Mouse (Mus musculus) gastrocnemius, postnatal 4 days (tissue): Measurements from ENCODE around the gene Zfp512b. TPM values are rescaled to one million over a fixed set of nuclear protein-coding genes. Genes with fewer than 3 reads are reported as not detected.

ENCODE experiments used
- DNase-seq, 2 experiments: peaks; one replicate each; pipeline ENCODE4 v3.0.0; 2021 to 2022; ENCODE audit warnings: low spot score in 2 of 2, mixed read lengths in 2 of 2
- total RNA-seq, 2 experiments: library from RNA; stranded (reverse); gene quantifications; 2 replicates each; pipeline ENCODE4 v1.2.3; 2021

Zfp512b gene
- total RNA-seq, 2 experiments from 2014 or later, result 49.8 to 51.4 TPM

DNA sequence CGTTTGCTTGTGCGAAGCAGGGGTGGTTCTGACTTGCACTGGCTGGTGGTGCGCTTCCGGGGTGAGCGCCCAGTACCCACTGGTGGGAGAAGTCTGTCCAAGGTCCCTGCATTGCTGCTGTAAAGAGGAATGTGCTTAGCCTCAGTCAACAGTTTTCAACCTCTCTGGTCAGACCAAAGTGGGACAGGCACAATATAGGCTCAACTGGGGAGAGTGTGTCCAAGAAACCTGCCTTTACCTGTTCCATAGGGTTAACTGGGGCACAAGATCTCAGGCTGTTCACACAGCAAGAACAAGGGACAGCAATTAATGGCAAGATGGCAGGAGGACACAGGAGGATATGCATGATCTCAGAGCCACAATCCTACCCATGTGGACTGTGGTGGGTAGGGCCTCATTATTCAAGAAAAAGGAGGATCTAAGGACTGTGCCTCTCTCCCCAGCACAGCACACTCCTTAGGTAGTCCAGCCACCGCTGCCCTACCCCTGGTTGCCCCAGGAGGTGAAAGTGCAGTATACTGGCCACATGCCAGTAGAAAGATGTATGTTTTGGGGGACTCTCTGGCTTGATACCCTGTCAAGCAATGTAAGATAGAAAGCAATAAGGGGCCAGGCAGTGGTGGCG lies 17.6 kb downstream of the Zfp512b start:
- DNase-seq, result no peak

DNA sequence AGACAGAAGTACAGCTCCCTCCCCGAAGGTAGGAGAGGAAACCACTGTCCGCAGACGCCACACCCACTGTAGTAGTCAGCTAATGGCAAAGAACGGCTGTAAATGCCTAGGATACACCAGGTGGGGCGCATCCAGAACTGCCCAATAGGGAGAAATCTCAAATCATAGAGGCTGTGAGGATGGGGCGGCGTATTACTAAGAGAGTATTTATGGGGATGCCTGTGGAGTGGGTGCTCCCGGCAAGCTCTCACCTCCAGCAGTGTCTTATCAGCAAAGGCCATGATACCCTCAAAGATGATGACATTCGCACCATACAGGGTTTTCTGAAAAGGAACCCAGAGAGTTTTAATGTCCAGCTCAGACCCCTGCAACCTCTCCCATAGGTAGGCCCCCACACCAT lies 18.6 kb downstream of the Zfp512b start:
- DNase-seq, result no peak

DNA sequence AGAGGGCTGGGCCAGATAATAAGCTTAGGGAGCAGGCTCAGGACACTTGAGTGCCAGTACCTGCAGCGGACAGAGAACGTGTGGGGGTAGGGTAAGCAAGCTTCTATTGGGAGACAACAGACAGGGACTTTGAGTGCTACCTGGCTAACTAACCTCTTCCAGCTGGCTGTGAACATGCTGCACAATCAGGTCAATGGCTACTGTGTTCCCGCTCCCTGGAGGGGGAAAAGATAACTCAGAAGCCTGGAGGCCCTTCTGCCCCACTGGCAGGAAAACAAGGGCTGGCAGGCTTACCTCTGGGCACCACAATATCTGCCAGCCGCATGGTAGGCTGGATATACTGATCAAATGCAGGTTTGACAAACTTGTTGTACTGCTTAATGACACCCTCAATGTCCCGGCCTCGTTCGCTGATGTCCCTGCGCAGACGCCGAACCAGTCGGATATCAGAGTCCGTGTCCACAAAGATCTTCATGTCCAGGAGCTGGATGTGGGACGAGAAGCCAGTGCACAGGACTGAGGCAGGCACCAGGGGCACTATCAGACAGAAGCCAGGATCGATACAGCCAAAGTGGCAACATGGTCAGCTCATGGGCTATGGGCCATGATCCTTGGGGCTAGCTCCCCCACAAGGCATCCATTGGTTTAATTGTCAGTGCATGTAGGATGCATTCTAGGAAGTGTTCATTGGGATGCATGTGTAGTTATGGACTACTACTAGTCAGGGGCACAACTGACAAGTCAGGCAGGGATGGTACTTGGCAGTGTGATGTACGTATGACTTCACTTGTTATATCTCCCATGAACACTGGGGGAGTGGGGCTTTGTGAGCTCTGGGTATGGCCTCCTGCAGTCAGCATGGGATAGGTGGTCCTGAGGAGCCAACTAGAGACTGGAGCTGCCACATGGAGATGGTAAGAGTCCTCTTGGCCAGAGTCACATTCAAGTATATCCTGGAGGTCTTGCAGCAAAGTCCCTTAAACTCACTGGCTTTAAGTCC lies 19.4 kb downstream of the Zfp512b start:
- DNase-seq, result no peak

DNA sequence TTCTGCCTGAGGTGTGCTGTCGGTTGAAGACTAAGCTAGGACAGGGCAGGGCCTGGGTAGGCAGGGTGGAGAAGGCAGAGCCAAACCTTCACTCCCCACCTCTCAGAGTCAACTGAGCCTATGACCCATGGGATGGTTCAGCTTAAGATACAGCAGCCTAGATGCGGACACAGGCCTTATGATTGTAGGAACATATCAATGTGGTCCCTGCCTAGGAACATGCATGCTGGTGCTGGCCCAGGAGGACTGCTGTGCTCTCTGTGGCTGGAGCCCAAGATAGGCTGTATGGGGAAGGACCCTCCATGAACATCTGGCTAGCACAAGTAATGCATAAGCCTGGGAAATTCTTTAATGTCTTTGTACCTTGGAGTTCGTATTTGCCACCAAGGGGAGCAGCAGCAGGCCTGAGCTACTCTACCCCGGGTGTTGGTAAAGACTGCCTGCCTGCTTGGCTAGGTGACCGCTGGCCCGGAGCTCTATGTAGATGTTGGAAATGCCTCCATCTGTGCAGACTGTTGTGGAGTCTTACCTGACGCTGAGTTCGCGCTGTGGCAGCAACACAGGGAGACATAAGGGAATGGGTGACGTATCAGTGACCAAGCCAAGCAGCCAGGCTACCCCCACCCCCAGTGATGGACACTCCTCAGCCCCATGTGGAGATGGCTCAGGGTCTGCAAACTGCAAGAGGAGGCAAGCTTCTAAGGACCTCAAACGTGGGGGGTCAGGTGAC lies 20.5 kb downstream of the Zfp512b start:
- no peak for DNase-seq

DNA sequence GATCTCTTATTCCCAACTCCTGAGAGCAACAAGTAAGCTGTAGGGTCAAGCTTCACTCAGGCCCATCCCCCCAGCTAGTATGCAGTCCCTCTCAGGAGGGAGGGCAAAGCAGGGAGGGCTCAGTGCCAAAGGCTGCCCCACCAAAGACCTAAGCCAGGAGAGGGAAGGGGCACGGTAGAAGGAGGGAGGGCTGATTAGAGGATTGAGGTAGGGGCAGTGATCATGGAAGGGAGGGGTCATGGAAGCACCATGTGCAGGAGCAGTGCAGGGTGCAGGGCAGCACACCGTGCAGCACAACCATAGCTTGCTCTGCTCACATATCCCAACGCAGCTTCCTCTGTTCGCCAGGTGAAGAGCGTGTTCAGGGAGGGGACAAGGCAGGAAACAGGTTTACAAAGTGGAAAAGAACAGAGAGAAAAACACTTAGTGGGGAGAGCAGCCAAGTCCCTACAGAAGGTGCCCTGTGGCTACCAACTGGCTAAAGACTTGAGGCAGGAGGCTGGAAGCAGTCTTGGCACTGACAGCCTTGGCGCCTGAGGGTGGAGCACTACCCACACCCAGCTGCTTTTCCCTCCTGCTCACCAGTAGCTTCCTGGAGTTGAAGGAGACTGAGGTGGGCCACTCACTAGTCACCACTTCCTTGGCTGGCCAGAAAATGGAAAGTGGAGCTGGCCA lies 21.5 kb downstream of the Zfp512b start:
- no peak for DNase-seq

DNA sequence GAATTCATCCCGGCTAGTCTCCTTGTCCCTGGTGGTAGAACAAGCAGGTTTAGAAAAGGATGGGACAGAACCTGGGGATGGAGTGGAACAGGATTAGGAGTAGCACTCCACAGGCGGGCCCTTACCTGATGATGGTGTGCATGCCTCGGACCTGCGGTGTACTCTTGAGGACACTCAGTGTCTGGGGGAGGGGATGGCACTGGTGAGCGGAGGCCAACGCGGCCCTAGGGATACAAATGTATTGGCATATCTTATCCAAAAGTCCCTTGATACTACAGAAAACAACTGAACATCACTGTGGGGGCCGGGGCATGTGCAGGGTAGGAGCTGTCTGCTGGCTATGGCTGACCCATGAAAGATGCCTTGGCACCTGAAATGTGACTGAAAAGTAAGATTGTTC lies 22.2 kb downstream of the Zfp512b start:
- DNase-seq, result no peak

DNA sequence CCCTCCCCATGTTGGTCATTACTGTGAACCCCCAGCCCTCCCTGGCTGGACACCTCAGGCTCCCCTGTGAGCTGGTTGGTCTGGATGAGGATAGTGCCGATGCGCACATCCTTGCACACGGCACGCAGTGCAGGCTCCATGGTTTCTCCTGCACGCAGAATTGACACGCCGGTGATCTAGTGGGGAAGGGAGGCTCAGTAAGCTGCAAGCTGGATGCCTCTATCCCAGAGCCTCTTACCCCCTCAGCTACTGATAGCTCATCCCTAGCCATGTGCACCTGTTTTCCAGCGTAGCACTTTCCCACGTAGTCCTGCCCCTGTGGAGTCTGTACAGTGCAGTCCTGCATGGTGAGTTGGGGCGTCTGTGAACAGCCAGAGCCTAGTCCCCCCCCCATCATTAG lies 22.7 kb downstream of the Zfp512b start:
- no peak for DNase-seq

DNA sequence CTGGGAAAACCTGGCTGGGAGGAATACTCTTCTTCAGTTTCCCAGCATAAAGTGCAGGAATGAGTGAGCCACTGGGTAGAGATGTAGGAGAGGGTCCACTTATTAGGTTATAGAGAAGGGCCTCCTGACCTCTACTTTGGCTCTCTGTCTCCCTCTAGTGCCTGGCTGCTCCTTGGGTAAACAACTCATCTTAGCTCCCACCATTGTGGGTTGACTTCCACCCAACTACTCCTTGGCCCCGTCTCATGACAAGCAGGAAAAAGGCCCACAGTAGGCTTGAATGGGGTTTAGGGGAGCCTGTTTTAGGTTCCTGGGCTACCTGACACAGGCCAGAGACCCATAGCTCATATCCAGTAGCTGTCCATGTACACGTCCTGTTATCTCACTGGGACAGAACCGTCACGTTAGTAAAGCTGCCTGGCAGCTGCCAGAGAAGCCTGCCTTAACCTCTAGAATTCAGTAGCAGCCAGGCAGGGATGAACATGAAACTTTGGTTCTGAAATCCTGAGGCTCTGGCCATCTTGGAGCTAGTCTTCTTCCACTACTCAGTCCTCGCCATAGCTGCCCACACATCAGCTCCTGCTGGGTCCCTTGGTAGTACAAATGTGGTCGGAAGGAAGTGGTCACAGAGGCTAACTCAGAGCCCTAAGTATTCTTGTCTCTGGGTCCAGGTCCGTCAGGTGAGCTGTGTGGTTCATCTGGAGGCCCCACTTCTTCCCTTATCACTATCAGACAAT lies 24.2 kb downstream of the Zfp512b start:
- peak in 1 of 2 experiments; percentile 52 for DNase-seq

DNA sequence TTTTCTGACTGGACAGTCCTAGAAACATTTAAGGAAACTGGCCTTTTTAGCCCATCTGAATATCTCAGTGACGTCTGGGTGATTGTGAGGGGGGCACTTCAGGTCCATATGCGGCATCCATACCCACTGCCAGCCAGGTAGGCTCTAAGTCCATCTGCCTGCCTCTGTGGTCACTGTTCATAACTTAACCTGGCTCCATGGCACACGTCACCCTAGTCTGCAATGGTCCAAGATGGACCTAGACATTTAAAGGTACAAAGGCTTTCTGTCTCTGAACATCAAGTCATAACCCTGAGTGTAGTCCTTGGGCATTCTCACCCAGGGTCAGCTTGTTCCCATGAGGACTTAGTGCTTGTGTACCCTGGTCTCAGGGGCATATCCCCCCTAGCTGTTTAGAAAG lies 25.3 kb downstream of the Zfp512b start:
- no peak for DNase-seq

DNA sequence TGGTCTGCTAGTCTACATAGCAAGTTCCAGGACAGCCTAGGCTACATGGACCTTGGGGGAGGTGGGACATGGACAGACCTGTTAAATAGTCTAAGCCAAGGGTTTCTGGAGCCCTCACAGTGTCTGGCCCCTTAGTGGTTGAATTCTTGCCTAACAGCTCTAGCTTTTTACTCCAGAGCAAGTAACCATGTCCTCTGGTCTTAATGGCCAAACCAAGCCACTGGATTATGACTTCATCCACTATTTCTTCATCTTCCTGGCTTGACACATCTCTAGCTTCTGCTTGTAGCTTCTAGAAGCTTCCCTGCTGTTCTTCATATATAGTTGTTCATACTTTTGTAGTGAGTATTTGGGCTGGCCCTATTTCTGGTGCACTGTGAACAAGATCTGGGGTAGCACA lies 38.8 kb downstream of the Zfp512b start:
- DNase-seq, result no peak

DNA sequence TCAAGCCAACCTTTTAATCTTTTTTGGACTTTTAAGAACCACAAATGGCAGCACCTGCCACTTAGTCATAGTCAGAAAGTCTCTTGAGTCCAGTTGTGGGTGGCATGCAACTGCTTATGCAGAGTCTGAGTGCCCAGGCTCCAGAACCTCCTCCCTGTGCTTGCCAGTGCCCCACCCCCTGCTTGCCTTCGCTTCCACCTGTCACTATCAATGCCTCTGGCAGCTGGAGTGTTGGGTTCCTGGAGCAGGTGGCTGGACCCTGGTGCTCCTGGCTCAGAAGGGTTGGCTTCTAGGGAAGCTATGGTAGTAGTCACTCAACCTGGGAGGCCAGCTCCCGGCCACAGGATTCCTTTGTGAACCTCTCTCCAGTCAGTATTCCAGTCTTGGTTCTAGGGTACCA lies 42.4 kb downstream of the Zfp512b start:
- DNase-seq, result no peak

DNA sequence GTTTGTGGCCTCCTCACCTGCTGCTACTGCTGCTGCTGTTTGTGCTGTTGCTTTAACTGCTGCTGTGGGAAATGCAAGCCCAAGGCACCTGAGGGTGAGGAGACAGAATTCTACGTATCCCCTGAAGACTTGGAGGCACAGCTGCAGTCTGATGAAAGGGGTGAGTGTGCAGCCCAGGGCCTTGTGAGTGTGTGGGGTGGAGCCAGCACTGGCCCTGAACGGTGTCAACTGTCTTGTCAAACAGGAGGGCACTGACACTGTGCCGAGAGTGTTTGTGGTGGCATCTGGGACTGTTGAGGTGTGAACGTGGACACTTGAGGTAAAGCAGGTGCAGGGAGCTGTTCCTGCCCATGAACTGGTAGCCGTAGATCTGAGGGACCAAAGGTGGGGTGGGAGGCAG lies 43.9 kb downstream of the Zfp512b start:
- DNase-seq, result no peak

DNA sequence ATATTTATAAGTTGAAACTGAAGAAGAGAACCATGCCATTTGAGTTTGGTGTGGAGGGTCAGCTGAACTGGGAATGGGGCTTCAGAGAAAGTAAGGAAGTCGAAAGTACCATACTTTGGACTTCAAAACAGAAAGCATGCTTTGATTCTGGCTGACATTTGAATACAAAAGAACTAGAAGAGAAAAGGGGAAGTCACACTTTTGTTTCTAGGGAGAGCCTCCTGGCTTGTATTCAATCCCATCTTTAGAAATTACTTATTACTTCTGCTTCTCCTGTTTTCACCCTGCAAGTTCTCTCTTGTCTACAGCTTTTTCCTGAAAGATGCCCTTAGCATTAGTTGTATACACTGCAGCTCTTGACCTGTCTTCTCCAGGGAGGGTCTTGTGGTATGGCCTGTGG lies 44.4 kb downstream of the Zfp512b start:
- no peak for DNase-seq

DNA sequence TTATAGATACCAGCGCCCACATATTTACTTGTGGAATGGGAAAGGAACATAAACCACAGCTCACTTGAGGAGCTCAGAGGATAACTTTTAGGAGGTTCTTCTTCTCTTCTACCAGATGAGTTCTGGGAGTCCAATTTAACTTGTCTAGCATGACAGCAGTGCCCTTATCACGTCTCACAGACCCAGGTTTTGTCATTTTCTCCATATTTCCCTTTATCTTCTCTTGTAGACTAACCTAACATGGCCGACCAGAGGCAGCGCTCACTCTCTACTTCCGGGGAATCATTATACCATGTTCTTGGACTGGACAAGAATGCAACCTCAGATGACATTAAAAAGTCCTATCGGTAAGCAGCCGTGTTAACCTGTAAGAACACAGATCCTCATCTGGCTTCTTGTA lies 46.5 kb downstream of the Zfp512b start:
- no peak for DNase-seq

DNA sequence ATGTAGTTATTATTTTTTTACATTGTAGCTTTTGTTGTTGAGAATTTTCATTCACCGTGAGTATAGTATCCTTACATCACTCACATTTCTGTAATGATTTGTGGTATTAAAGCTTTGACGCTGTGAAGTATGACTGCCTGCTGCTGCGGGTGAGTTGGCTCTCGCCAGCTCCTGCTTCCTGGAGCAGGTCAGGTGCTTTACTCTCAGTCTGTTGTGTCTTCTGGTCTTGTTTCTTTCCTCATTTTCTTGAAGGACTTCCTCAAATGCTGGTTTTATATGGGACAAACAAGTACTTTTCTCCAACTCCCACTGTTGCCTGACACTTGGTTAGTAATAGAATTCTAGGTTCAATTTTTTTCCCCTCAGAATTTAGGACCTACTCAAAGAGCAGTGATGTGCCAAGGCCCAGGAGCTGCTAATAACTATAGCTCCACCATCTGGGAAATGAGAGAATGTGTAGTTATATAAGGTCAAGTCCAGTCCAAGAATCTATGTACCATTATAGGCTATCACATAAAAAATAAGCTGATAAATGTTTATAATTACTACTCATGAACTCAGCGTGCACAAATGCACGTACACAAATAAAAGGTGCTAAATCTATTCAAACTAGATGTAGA lies 50.7 kb downstream of the Zfp512b start:
- no peak for DNase-seq

DNA sequence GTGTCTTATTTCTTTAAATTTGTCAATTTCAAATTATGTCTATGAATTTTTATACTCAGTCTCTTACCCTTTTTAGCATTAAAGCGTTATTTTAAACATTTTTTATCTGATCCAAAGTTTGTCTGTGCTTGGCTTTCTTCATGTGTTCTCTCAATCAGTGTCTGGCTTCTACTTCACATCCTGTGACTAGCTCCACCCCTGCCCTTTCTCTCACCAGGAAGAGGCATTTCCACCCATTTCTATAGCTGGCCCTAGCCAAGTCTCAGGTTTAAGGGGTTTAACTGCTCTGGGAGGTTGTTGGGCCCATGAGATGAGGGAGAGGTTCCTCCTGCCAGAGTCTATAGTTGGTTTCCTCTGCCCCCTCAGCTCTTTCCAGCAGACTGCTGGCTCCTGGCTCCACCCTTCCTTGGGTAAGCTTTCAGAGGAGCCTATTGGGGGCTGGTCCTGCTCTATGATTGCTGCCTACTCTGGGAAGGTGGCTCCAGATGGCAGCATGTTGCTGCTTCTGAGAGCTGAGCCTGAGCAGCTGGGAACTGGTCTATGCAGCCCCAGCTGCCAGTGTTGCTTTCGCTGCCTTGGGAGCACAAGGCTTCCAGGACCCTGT lies 55.1 kb downstream of the Zfp512b start:
- peak in 1 of 2 experiments; percentile 15 for DNase-seq

DNA sequence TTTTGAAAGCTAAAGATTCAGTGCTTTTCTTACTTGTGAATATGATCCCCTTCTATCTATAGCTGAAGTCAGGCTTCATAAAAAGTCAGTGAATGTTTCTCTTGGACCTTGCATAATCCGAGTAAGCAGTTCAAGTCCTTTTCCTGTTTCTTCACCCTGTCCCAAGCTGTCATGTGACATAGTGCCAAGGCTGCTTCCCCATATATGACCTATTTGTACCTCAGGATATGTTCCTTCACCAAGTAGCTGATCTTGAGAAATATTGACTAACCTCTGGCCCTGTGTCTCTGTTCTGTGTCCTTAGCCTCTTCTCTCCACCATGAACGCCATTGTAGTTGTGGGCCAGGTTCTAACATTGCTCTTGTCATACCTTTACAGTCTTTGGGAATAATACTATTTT lies 56.2 kb downstream of the Zfp512b start:
- DNase-seq, result no peak

DNA sequence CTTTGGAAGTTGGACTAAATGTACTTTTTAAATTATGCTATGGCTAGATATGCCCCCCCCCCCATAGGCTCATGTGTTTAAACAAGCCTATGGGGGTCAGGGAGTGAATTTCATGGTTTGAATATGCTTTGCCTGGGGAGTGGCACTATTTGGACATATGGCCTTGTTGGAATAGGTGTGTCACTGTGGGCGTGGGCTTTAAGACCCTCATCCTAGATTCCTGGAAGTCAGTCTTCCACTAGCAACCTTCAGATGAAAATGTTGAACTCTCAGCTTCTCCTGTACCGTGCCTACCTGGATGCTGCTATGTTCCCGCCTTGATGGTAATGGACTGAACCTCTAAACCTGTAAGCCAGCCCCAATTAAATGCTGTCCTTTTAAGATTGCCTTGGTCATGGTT lies 60.0 kb downstream of the Zfp512b start:
- DNase-seq, result no peak
